Mouse (Mus musculus): Measurements from ENCODE around the gene Rhobtb1.

Rhobtb1 gene

GRCm38 (mm10) chr10:69165125-69165524, 13.9 kb downstream of the Rhobtb1 start:
- DNase-seq: no peak

GRCm38 (mm10) chr10:69165847-69166246, 14.6 kb downstream of the Rhobtb1 start:
- no peak for DNase-seq

DNA sequence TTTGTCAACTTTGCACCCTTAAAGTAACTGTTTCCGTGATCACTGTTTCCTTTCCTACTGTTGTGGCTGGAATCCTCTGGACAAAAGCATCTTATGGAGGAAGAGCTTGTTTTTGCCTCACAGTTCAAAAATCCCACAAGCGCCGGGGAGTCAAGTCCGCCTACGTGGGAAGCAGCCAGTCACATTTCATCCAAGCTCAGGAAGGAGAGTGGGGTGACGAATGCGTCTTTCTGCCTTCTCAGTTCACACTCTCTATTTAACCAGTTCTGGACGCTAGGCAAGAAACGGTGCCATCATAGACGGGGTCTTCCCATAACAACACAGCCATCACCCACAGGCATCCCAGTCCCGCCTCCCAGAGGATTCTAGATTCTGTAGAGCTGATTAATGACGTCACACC, 15.3 kb downstream of the Rhobtb1 start:
- no peak for DNase-seq

GRCm38 (mm10) chr10:69172412-69172811, 21.2 kb downstream of the Rhobtb1 start:
- DNase-seq: no peak

- DNase-seq: no peak
Measured at GRCm38 (mm10) chr10:69176116-69176515, 24.9 kb downstream of the Rhobtb1 start.

DNA sequence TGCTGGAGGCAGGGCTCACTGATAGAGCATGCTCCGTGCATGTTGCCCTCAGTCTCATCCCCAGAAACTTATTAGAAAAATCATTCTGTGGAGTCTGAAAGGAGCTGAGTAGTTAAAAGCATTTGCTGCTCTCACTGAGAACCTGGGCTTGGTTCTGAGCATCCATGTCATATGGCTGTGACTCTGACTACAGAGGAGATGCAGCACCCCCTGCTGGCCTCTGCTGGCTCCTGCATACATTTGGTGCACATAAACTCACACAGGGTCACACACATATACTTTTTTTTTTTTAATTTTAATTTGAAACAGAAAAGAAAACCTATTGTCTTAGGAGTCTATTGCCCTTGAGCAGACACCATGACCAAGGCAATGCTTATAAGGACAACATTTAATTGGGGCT, 28.1 kb downstream of the Rhobtb1 start:
- no peak for DNase-seq

DNA sequence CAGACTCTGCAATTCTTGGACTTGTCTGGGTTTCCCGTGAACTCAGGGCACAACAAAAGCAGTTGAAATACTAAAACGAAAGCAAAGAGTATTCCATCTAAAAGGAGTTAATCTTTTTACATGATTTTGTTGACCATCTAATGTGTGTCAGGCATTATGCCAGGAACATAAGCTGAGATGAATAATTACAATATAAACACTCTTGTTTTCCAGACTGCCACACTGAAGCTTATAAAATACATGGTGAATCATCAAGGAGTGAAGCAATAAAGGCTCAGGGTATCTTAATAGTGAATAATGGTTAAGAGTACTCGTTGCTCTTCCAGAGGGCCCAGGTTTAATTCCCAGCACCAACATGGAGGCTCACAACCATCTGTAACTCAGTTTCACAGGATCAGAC, 29.8 kb downstream of the Rhobtb1 start:
- no peak for DNase-seq

DNA sequence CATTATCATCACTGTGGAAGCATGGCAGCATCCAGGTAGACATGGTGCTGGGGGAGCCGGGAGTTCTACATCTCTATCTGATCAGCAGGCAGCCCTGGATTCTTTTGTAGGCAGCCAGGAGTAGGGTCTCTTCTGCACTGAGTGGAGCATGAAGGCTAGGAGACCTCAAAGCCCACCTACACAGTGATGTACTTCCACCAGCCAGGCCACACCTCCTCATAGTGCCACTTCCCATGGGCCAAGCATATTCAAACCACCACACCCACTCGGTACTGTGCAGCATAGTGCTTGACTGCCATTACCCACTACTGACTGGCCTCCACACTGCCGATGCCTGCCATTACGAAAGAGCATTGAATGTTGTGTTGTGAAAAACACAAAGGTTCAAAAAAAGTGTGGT, 33.7 kb downstream of the Rhobtb1 start:
- DNase-seq: no peak

DNA sequence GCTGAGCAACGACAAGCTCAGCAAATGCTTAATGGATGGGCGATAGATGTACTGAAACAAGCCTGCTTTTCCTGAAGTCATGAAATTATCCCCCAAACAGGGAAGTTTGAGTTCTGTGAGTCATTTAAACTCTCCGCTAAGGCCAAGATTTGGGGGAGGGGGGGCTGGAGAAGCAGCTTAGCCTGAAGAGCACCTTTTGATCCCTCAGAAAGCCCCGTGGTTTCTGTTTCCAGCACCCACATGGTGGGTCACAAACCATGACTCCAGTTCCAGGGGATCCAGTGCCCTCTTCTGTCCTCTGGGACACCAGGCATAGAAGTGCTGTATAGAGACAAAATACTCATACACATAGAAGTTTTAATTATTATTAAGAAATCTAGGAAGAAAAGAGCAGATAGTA, 34.2 kb downstream of the Rhobtb1 start:
- DNase-seq: no peak

DNA sequence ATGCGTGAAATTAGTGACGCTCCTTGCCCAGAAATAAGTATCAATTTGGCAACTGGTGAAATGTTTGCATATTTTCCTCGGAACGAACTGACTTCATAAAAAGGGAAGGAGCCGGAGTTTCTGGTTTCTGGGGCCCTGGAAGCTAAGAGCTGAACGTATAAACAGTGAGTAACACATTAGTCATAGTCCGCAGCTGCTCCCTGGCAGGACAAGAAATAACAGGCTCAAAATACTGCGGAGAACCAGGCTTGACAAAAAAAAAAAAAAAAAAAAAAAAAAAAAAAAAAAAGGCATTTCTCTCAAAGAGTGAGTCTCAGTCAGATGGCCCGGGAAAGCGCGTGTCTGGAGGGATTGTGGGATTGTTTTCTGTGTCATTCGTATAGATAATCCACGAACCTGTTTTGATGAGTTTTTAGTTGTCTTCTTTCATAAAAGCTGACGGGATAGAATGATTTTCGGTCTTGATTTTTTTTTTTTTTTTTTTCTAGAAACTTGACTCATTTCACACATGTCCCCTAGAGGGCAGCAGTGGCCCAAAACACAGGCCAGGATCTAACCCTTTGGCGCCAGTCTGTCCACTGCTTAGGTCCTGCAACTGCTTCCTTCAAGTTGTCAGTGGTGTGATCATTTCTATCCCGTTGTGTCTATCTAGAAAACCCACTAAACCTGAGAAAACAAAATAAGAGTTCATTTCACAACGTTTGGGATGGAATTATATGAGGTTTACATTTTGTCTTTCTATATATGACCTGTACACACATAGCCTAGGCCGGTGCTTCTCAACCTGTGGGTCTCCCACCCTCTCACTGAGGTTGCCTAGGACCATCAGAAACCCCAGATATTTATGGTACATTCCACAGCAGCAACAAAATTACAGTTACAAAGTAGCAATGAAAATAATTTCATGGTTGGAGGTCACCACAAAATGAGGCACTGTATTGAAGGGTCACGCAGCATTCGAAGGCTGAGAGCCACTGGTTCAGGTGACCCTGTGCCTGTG, 35.0 kb downstream of the Rhobtb1 start:
- peak; percentile 37 for DNase-seq

DNA sequence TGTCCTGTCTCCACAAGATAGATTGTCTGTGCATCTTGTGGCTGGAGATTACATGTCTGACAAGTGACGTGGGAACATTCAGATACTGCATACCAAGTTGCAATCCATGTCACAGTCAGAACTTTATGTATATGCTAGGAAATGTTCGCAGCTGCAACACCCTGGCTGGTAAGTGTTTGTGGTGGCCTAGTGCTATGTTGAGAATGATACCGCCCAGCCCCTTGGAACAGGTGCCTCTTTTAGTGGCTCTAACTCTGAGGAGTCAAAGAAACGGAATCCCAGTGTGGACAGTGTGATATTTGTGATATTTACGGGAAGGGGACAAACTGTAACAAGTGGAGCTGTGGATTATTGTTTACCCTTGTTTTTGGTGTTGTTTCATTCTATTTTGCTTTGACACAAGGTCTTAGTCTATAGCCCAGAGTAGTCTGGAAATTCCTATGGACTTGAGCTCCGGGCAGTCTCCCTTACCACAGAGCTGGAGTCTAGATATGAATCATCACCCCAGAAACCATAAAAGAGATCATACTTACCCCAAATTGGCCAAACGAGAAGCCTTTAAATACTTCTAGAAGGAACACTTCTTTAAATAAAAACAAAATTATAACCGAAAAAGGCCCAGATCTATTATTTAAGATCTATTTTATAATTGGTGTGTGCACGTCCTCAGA, 36.7 kb downstream of the Rhobtb1 start:
- no peak for DNase-seq

DNA sequence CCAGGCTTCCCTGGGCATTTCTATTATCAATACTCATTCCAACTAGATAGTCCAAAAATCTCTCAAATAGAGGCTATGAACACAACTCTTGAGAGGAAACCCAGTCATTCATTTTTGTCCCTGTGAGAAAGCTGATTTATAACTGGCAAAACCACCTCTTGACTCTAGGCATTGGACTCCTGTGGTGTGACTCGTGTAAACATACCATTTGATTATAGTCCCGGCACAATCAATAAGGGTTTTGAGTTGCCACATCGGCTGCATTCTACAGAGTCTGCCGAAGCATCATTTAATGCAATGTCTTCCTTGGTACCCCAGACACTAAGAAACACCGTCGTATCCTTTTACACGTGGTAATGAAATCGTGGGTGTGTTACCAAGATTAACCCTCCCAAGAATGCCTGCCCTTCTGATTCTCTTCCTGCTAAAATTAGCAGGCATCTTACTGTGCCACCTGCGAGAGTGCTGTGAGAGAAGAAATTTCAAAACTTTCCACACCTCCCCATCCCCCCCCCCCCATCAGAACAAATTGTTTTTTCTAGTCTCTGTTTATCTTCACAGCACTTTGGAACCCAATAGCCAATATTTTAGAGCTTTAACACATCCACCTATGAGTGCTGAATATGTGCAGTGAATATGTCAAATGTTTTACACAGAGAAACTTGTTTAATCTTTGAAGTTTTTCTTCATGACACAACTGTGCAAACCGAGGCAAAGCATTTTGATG, 39.4 kb downstream of the Rhobtb1 start:
- DNase-seq: no peak

GRCm38 (mm10) chr10:69192266-69192665, 41.0 kb downstream of the Rhobtb1 start:
- no peak for DNase-seq

- no peak for DNase-seq
Measured at GRCm38 (mm10) chr10:69193721-69194120, 42.5 kb downstream of the Rhobtb1 start.

GRCm38 (mm10) chr10:69204677-69205400, 53.6 kb downstream of the Rhobtb1 start:
- no peak for DNase-seq

- no peak for DNase-seq
Measured at GRCm38 (mm10) chr10:69206081-69206480, 54.8 kb downstream of the Rhobtb1 start.

DNA sequence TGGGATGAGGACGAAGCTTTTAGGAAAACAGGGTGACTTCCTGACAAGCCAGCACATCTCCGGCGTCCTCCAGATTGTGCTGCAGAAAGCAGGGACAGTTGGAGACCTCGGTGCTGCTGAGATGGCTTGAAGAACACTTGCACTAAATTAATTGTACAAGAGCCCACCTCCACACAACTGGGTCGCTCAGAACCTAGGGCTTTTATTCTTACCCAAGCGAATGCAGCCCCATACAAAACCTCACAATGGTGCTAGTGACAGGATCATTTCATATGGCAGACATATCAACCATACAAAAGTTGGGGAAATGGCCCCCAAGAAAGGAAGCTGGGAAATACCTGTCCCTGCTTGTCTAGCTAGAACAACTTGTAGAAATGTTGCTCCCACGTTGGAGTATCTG, 56.2 kb downstream of the Rhobtb1 start:
- DNase-seq: no peak

DNA sequence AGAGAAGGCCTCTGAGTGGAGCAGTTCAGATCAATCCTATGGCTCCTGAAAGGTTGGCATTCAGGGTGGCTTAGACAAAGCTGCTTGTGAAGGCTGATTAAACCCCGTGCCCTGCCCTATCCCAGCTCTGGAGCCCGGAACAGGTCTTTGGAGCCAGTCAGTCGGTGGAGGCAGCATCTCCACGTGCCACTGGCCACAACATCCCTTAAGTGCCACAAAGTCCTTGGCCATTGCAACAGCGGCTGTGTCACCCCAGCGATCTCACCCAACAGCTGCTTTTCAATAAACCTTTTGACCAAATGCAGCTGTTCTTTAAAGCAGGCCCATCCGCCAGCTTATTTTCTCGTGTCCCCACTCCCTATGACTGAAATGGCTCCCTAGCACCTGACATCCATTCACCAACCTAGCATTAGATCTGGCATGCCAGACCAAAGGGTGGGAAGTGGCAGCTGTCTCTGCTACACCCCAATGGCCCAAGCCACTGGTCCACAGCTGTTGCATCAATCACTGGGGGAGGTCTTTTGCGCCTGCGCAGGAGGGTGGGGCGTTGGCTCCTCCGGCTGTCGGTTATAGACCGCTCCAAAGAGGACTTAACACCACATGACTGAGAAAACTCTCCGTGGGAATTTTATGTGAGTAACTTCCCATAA, 56.9 kb downstream of the Rhobtb1 start:
- DNase-seq: no peak

DNA sequence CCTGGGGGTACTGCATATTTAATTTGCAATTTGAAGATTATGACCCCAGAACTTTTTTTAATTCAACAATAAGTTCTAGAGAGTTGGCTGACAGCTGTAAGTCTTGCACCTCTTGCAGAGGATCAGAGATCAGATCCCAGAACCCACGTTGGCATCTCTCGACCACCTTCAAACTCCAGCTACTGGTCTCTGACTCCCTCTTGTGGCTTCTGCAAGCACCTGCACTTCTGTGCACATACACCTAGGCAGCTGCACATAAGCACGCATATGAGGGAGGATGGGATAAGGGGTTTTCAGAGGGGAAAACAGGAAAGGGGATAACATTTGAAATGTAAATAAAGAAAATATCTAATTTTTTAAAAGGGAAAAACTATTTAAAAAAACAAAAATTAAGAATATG, 57.5 kb downstream of the Rhobtb1 start:
- no peak for DNase-seq

- DNase-seq: no peak
Measured at GRCm38 (mm10) chr10:69210006-69210405, 58.8 kb downstream of the Rhobtb1 start.

DNA sequence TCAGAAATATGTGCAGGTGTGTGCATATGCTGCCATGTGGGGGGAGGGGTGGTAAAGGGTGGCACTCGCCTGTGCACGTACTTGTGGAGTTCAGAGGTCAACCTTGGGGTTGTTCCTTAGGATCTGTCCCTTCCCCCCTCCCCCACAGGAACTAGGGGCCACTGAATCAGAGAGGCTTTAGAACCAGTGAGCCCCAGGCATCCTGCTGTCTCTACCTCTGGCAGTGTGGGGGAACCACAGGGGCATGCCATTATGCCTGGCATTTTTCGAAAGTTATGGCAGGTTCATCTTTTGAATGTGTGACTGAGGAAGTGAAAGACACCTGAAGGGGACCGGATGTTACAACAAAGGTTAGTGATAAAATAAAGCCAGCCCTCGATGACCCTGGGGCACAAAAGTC, 59.4 kb downstream of the Rhobtb1 start:
- no peak for DNase-seq

GRCm38 (mm10) chr10:69211560-69211959, 60.3 kb downstream of the Rhobtb1 start:
- DNase-seq: no peak
